Comparison of ENCODE assay signal across 10 mouse cellular contexts in the genomic region with DNA sequence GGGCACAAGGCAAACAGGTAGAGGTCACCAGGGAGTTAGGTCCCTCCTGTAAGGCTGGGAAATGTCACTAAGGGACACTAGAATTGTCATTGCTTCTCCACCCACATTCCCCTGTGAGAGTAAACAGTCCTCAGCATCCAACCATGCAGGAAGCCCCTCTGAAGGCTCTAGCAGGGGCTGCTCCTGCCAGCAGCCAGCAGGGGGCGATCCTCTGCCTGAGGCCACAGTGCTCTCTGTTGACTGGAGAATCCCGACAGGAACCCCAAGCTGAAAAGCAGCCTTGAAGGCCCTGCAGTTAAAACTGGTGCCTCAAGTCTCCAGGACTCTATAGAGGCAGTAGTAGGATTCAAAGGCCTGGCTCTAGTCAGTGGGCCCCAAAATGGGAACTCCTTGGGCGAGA. TPM values are rescaled to one million over a fixed set of nuclear protein-coding genes. Genes with fewer than 3 reads are reported as not detected.
DNase-seq lines count a peak whose midpoint lies in the region; ATAC-seq and TF ChIP-seq lines count a peak whose summit lies in the region.
"Had no signal": no experiment of that assay in that cellular context is flagged by ENCODE, and none has a peak within 500 bp of the region (broad histone marks: within the 10 kb centered on the region; RNA-seq: fewer than 3 reads in every experiment).

No protein-coding gene starts in this region.

- no peak overlapping the region for H3K9ac ChIP-seq in liver, embryonic 12.5 days
- no peak overlapping the region for H3K9ac ChIP-seq in midbrain, postnatal 0 days (replicated peaks; ENCODE audit: low read length, poor library complexity, severe bottlenecking)
- H3K9ac ChIP-seq: heart, embryonic 15.5 days; neural tube, embryonic 12.5 days had no signal

- no peak overlapping the region for H3K4me3 ChIP-seq in liver, embryonic 12.5 days
- no peak overlapping the region for H3K4me3 ChIP-seq in midbrain, postnatal 0 days (ENCODE audit: low read depth, low read length)
- H3K4me3 ChIP-seq: heart, embryonic 15.5 days; neural tube, embryonic 12.5 days had no signal

- H3K36me3 ChIP-seq in liver, embryonic 12.5 days = peaks cover 100% of the 10 kb centered on the region
- peaks cover 94% of the 10 kb centered on the region for H3K36me3 ChIP-seq in midbrain, postnatal 0 days (ENCODE audit: insufficient read depth, low read length)

- H3K4me2 ChIP-seq in liver, embryonic 12.5 days = no peak overlapping the region
- no peak overlapping the region for H3K4me2 ChIP-seq in midbrain, postnatal 0 days (ENCODE audit: low read depth, low read length, poor library complexity, severe bottlenecking)
- H3K4me2 ChIP-seq: heart, embryonic 15.5 days; neural tube, embryonic 12.5 days had no signal

- no peaks in the 10 kb centered on the region for H3K9me3 ChIP-seq in liver, embryonic 12.5 days (replicated peaks)
- H3K9me3 ChIP-seq in midbrain, postnatal 0 days (ENCODE audit: low read length) = no peaks in the 10 kb centered on the region
- H3K9me3 ChIP-seq: heart, embryonic 15.5 days; neural tube, embryonic 12.5 days had no signal

- TF ChIP-seq CTCF in brain, embryonic 14.5 days (IDR thresholded peaks at IDR 0.05; ENCODE audit: borderline replicate concordance, extremely low read depth, insufficient read depth, insufficient read length) = peak; percentile 72
- TF ChIP-seq CTCF in midbrain, postnatal 0 days (IDR thresholded peaks at IDR 0.05) = peak; percentile 64

- TF ChIP-seq POLR2A in brain, embryonic 14.5 days (IDR thresholded peaks at IDR 0.05; ENCODE audit: borderline replicate concordance, extremely low read depth, insufficient read depth, insufficient read length, poor library complexity, severe bottlenecking) = no peak

- DNase-seq in cerebellum, postnatal 10 days = peak; percentile 54
- no peak for DNase-seq in cerebellum, adult 18-20 months
- DNase-seq in liver = peak; percentile 34
- peak; percentile 16 for DNase-seq in brain, embryonic 14.5 days (ENCODE audit: low read depth)
- peak; percentile 10 for DNase-seq in midbrain, postnatal 0 days (ENCODE audit: low spot score)
- no peak for DNase-seq in frontal cortex, postnatal 14 days (ENCODE audit: low spot score in 2 of 2)
- DNase-seq in layer of hippocampus, postnatal 14 days (ENCODE audit: low spot score in 2 of 2) = no peak

- no peaks in the 10 kb centered on the region for H3K4me1 ChIP-seq in liver, embryonic 12.5 days
- no peaks in the 10 kb centered on the region for H3K4me1 ChIP-seq in midbrain, postnatal 0 days (ENCODE audit: insufficient read depth, low read length)
- H3K4me1 ChIP-seq: heart, embryonic 15.5 days; neural tube, embryonic 12.5 days had no signal

- no peak for ATAC-seq in liver, embryonic 12.5 days
- no peak for ATAC-seq in midbrain, postnatal 0 days (ENCODE audit: low FRiP score)

- H3K27ac ChIP-seq in liver, embryonic 12.5 days = no peak overlapping the region
- H3K27ac ChIP-seq in midbrain, postnatal 0 days (ENCODE audit: low read depth, low read length) = no peak overlapping the region
- H3K27ac ChIP-seq: heart, embryonic 15.5 days; neural tube, embryonic 12.5 days had no signal

- 42% methylated on average over 3 of the region's 3 CpGs for WGBS in liver, embryonic 12.5 days (ENCODE audit: insufficient replicate concordance)
- WGBS in midbrain, postnatal 0 days = 36% methylated on average over 3 of the region's 3 CpGs

- H3K27me3 ChIP-seq in liver, embryonic 12.5 days (replicated peaks) = no peaks in the 10 kb centered on the region
- H3K27me3 ChIP-seq in midbrain, postnatal 0 days (ENCODE audit: insufficient read depth, low read length) = no peaks in the 10 kb centered on the region
- H3K27me3 ChIP-seq: heart, embryonic 15.5 days; neural tube, embryonic 12.5 days had no signal

RNA-seq across cellular contexts. Expression of a gene that starts 14.0 kb away (rescaled TPM):
- polyA plus RNA-seq in liver, embryonic 12.5 days (2016; fragmentation: Nextera tagmentation; extraction: Ambion mirVana) = 18.6 and 19.8 TPM in 2 replicates
- 19.5 and 25.3 TPM in 2 replicates for polyA plus RNA-seq in brain, embryonic 14.5 days (2012; rRNA removed)
- total RNA-seq in midbrain, postnatal 0 days (2014; rRNA removed) = 24.3 and 25.2 TPM in 2 replicates
- polyA plus RNA-seq in midbrain, postnatal 0 days (2015; fragmentation: Nextera tagmentation; extraction: Ambion mirVana) = 13.4 and 13.5 TPM in 2 replicates
- 10 to 100 TPM; 22.7 to 24.8 TPM for total RNA-seq in layer of hippocampus, postnatal 14 days (2021)

RNA-seq across cellular contexts. Expression of a gene that starts 14.0 kb away (rescaled TPM):
- polyA plus RNA-seq in liver, embryonic 12.5 days (2016; fragmentation: Nextera tagmentation; extraction: Ambion mirVana) = 12.7 and 13.9 TPM in 2 replicates
- polyA plus RNA-seq in brain, embryonic 14.5 days (2012; rRNA removed) = 3.8 and 7.4 TPM in 2 replicates
- 10.0 and 14.3 TPM in 2 replicates for total RNA-seq in midbrain, postnatal 0 days (2014; rRNA removed)
- 33.5 TPM in 2 replicates for polyA plus RNA-seq in midbrain, postnatal 0 days (2015; fragmentation: Nextera tagmentation; extraction: Ambion mirVana)
- total RNA-seq in layer of hippocampus, postnatal 14 days (2021) = 10 to 100 TPM; 12.3 to 13.8 TPM

RNA-seq across cellular contexts. Expression of a gene that starts 27.3 kb away (rescaled TPM):
- 10.5 and 10.8 TPM in 2 replicates for polyA plus RNA-seq in liver, embryonic 12.5 days (2016; fragmentation: Nextera tagmentation; extraction: Ambion mirVana)
- polyA plus RNA-seq in brain, embryonic 14.5 days (2012; rRNA removed) = 0.38 and 0.63 TPM in 2 replicates
- 1.6 TPM in 1 of 2 replicates, not detected in the other for total RNA-seq in midbrain, postnatal 0 days (2014; rRNA removed)
- 0.12 and 0.26 TPM in 2 replicates for polyA plus RNA-seq in midbrain, postnatal 0 days (2015; fragmentation: Nextera tagmentation; extraction: Ambion mirVana)
- total RNA-seq in layer of hippocampus, postnatal 14 days (2021) = not detected

RNA-seq across cellular contexts. Expression of a gene that starts 56.8 kb away (rescaled TPM):
- 33.3 and 35.3 TPM in 2 replicates for polyA plus RNA-seq in liver, embryonic 12.5 days (2016; fragmentation: Nextera tagmentation; extraction: Ambion mirVana)
- polyA plus RNA-seq in brain, embryonic 14.5 days (2012; rRNA removed) = 25.0 and 31.8 TPM in 2 replicates
- 15.0 and 23.9 TPM in 2 replicates for total RNA-seq in midbrain, postnatal 0 days (2014; rRNA removed)
- polyA plus RNA-seq in midbrain, postnatal 0 days (2015; fragmentation: Nextera tagmentation; extraction: Ambion mirVana) = 23.7 and 24.7 TPM in 2 replicates
- total RNA-seq in layer of hippocampus, postnatal 14 days (2021) = 10 to 100 TPM; 22.2 to 25.6 TPM

RNA-seq across cellular contexts. Expression of a gene that starts 57.8 kb away (rescaled TPM):
- polyA plus RNA-seq in liver, embryonic 12.5 days (2016; fragmentation: Nextera tagmentation; extraction: Ambion mirVana) = not detected in 2 replicates
- 0.88 and 3.6 TPM in 2 replicates for polyA plus RNA-seq in brain, embryonic 14.5 days (2012; rRNA removed)
- 2.2 and 2.7 TPM in 2 replicates for total RNA-seq in midbrain, postnatal 0 days (2014; rRNA removed)
- 1.2 TPM in 2 replicates for polyA plus RNA-seq in midbrain, postnatal 0 days (2015; fragmentation: Nextera tagmentation; extraction: Ambion mirVana)
- total RNA-seq in layer of hippocampus, postnatal 14 days (2021) = under 1 TPM in 1 of 2 experiments, not detected in 1; 0.18 TPM

Comparison
In these comparisons a context has a peak if more than half of its experiments do, and no peak if none do; other contexts are left out.
1. DNase-seq: peak in cerebellum, postnatal 10 days (2 of 2), liver (single experiment), brain, embryonic 14.5 days (single experiment) and midbrain, postnatal 0 days (single experiment); none in cerebellum, adult 18-20 months (0 of 2), frontal cortex, postnatal 14 days (0 of 2) and layer of hippocampus, postnatal 14 days (0 of 2).